Mouse (Mus musculus): ENCODE data around the gene Mrpl58. TPM values are rescaled to one million over a fixed set of nuclear protein-coding genes. Genes with fewer than 3 reads are reported as not detected.

Mrpl58 gene
- polyA plus RNA-seq, 1 experiment: 18.0 TPM

GRCm38 (mm10) chr11:115420336-115421190, 17.0 kb downstream of the Mrpl58 start:
- peak overlapping the region; percentile 94 for H3K27ac ChIP-seq (ENCODE audit: control insufficient read depth, insufficient read depth, low read depth, low read length)
- TF ChIP-seq CTCF (IDR thresholded peaks at IDR 0.05; ENCODE audit: control insufficient read depth, insufficient read depth, insufficient replicate concordance, low read depth, low read length): no peak
- TF ChIP-seq POLR2A (IDR thresholded peaks at IDR 0.05; ENCODE audit: control insufficient read depth, low read depth, low read length): no peak
- peaks cover 8% of the 10 kb centered on the region for H3K4me1 ChIP-seq (ENCODE audit: control insufficient read depth, insufficient read depth, low read length)
- H3K36me3 ChIP-seq (ENCODE audit: control insufficient read depth, insufficient read depth, low read length): peaks cover 3% of the 10 kb centered on the region; the same call in 1 of the 2 replicates
- H3K27me3 ChIP-seq (ENCODE audit: control insufficient read depth, insufficient read depth, low read length): no peaks in the 10 kb centered on the region
- H3K4me3 ChIP-seq (ENCODE audit: control insufficient read depth, low read depth, low read length): peak overlapping the region; percentile 90

- Histone ChIP-seq H3K4me1 (ENCODE audit: control insufficient read depth, insufficient read depth, low read length) (peaks cover 8% of the 10 kb centered on the region), H3K36me3 (ENCODE audit: control insufficient read depth, insufficient read depth, low read length) (peaks cover 5% of the 10 kb centered on the region; the same call in 1 of the 2 replicates), H3K27ac (ENCODE audit: control insufficient read depth, insufficient read depth, low read depth, low read length) (no peak overlapping the region), H3K27me3 (ENCODE audit: control insufficient read depth, insufficient read depth, low read length) (no peaks in the 10 kb centered on the region), H3K4me3 (ENCODE audit: control insufficient read depth, low read depth, low read length) (peak overlapping the region; percentile 39; the same call in 1 of the 2 replicates)
- TF ChIP-seq POLR2A (IDR thresholded peaks at IDR 0.05; ENCODE audit: control insufficient read depth, low read depth, low read length): no peak
- no peak for TF ChIP-seq CTCF (IDR thresholded peaks at IDR 0.05; ENCODE audit: control insufficient read depth, insufficient read depth, insufficient replicate concordance, low read depth, low read length)
These were observed 17.8 kb downstream of the Mrpl58 start for GRCm38 (mm10) chr11:115421328-115421727.

DNA sequence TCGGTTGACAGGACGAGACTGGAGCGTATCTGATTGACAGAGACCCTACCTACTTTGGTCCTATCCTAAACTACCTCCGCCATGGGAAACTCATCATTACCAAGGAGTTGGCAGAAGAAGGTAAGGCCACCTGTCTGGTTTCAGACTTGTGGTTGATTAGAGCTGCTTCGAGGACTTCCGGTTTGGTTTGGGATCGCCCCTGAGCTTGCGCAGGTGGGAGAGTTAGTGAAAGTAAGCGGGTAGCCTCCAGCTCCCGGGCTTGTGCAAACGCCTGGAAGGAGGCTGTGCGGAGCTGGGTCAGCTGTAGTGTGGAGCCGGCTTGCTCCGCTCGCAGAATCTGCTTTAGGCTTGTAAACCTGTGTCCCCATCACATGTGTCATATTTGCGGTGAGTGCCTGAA, 18.4 kb downstream of the Mrpl58 start:
- TF ChIP-seq POLR2A (IDR thresholded peaks at IDR 0.05; ENCODE audit: control insufficient read depth, low read depth, low read length) (no peak), CTCF (IDR thresholded peaks at IDR 0.05; ENCODE audit: control insufficient read depth, insufficient read depth, insufficient replicate concordance, low read depth, low read length) (no peak)
- Histone ChIP-seq H3K4me1 (ENCODE audit: control insufficient read depth, insufficient read depth, low read length) (peaks cover 8% of the 10 kb centered on the region), H3K4me3 (ENCODE audit: control insufficient read depth, low read depth, low read length) (peak overlapping the region; percentile 14; the same call in 1 of the 2 replicates), H3K36me3 (ENCODE audit: control insufficient read depth, insufficient read depth, low read length) (peaks cover 5% of the 10 kb centered on the region; the same call in 1 of the 2 replicates), H3K27ac (ENCODE audit: control insufficient read depth, insufficient read depth, low read depth, low read length) (peak overlapping the region; percentile 66; the same call in 1 of the 2 replicates), H3K27me3 (ENCODE audit: control insufficient read depth, insufficient read depth, low read length) (no peaks in the 10 kb centered on the region)

- Histone ChIP-seq H3K27ac (ENCODE audit: control insufficient read depth, insufficient read depth, low read depth, low read length) (no peak overlapping the region), H3K27me3 (ENCODE audit: control insufficient read depth, insufficient read depth, low read length) (no peaks in the 10 kb centered on the region), H3K36me3 (ENCODE audit: control insufficient read depth, insufficient read depth, low read length) (peaks cover 5% of the 10 kb centered on the region; the same call in 1 of the 2 replicates), H3K4me1 (ENCODE audit: control insufficient read depth, insufficient read depth, low read length) (peaks cover 11% of the 10 kb centered on the region), H3K4me3 (ENCODE audit: control insufficient read depth, low read depth, low read length) (no peak overlapping the region)
- no peak for TF ChIP-seq POLR2A (IDR thresholded peaks at IDR 0.05; ENCODE audit: control insufficient read depth, low read depth, low read length)
- no peak for TF ChIP-seq CTCF (IDR thresholded peaks at IDR 0.05; ENCODE audit: control insufficient read depth, insufficient read depth, insufficient replicate concordance, low read depth, low read length)
These were observed 19.5 kb downstream of the Mrpl58 start for GRCm38 (mm10) chr11:115423091-115423490.

DNA sequence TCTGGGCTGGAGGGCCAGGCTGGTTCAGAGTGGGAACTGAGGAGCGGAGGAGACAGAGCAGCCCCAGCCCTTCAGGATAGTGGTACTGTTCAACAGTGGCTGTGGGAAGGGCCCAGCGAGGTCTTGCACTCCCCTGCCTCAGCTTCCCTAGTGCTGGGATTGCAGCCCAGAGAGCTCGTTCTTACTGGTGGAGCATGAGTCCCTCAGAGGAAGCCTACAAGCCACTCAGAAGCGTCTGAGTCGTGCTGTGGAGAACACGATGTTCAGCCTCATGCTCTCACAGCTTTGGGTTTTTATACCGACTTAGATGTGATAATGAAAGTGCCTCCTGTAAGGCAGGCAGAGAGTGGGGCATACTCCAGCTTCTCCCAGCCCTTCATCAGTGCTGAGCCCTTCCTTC, 21.1 kb downstream of the Mrpl58 start:
- no peak overlapping the region for H3K4me3 ChIP-seq (ENCODE audit: control insufficient read depth, low read depth, low read length)
- peaks cover 5% of the 10 kb centered on the region; the same call in 1 of the 2 replicates for H3K36me3 ChIP-seq (ENCODE audit: control insufficient read depth, insufficient read depth, low read length)
- no peaks in the 10 kb centered on the region for H3K27me3 ChIP-seq (ENCODE audit: control insufficient read depth, insufficient read depth, low read length)
- H3K27ac ChIP-seq (ENCODE audit: control insufficient read depth, insufficient read depth, low read depth, low read length): no peak overlapping the region
- H3K4me1 ChIP-seq (ENCODE audit: control insufficient read depth, insufficient read depth, low read length): peaks cover 11% of the 10 kb centered on the region
- TF ChIP-seq CTCF (IDR thresholded peaks at IDR 0.05; ENCODE audit: control insufficient read depth, insufficient read depth, insufficient replicate concordance, low read depth, low read length) (no peak), POLR2A (IDR thresholded peaks at IDR 0.05; ENCODE audit: control insufficient read depth, low read depth, low read length) (no peak)

DNA sequence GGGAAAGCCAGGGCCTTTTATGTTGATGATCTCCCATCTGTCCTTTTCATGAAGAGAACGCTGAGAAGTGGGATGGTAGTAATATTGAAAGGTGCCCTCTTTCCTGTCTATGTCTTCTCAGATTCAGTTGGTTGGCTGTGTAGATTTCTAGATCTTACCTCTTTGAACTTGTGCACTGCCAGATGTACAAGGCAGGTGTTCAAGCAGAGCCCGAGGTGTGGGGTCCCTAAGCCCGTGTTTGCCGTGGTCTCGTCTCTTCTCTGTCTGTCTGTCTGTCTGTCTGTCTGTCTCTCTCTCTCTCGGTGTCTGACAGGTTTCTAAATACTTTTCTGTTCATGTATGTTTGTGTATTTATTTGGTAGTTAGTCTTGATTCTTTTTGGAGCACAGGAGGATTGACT, 22.1 kb downstream of the Mrpl58 start:
- H3K4me1 ChIP-seq (ENCODE audit: control insufficient read depth, insufficient read depth, low read length): peaks cover 10% of the 10 kb centered on the region
- no peaks in the 10 kb centered on the region for H3K27me3 ChIP-seq (ENCODE audit: control insufficient read depth, insufficient read depth, low read length)
- no peak overlapping the region for H3K4me3 ChIP-seq (ENCODE audit: control insufficient read depth, low read depth, low read length)
- H3K27ac ChIP-seq (ENCODE audit: control insufficient read depth, insufficient read depth, low read depth, low read length): no peak overlapping the region
- H3K36me3 ChIP-seq (ENCODE audit: control insufficient read depth, insufficient read depth, low read length): peaks cover 5% of the 10 kb centered on the region; the same call in 1 of the 2 replicates
- TF ChIP-seq POLR2A (IDR thresholded peaks at IDR 0.05; ENCODE audit: control insufficient read depth, low read depth, low read length): no peak
- TF ChIP-seq CTCF (IDR thresholded peaks at IDR 0.05; ENCODE audit: control insufficient read depth, insufficient read depth, insufficient replicate concordance, low read depth, low read length): no peak

Measured in testis, adult 2 months (tissue).